Mouse (Mus musculus) liver, embryonic 13.5 days (tissue): ENCODE measurements around the gene Trim52. TPM values are rescaled to one million over a fixed set of nuclear protein-coding genes. Genes with fewer than 3 reads are reported as not detected.

Experiments used
- ATAC-seq: fragments of 200-750 bp; cut with Nextera tagmentation; 2 replicates; pipeline ENCODE4 v1.8.0; 2017; ENCODE audit warnings: low read depth, mild to moderate bottlenecking, moderate number of reproducible peaks, moderate library complexity
- DNase-seq: peaks from one replicate; pipeline ENCODE4 v3.0.0; 2022
- H3K27ac ChIP-seq: fragments of 300-500 bp; sonication (generic); 2 replicates; pipeline ENCODE4 v1.5.1; 2015; ENCODE audit warnings: moderate library complexity, mild to moderate bottlenecking, inconsistent platforms
- H3K27me3 ChIP-seq: fragments of 300-500 bp; sonication (generic); 2 replicates; pipeline ENCODE4 v1.6.1; 2015; ENCODE audit warnings: mild to moderate bottlenecking, inconsistent platforms
- H3K36me3 ChIP-seq: fragments of 300-500 bp; sonication (generic); 2 replicates; pipeline ENCODE4 v1.6.1; 2015; ENCODE audit warnings: mild to moderate bottlenecking, inconsistent platforms
- H3K4me1 ChIP-seq: fragments of 300-500 bp; sonication (generic); replicated peaks from 2 replicates; pipeline ENCODE4 v1.6.1; 2015; ENCODE audit warnings: inconsistent platforms
- H3K4me2 ChIP-seq: fragments of 300-500 bp; sonication (generic); 2 replicates; pipeline ENCODE4 v1.6.1; 2015; ENCODE audit warnings: inconsistent platforms, mild to moderate bottlenecking, moderate library complexity
- H3K4me3 ChIP-seq: fragments of 300-500 bp; sonication (generic); replicated peaks from 2 replicates; pipeline ENCODE4 v1.5.1; 2015; ENCODE audit warnings: mild to moderate bottlenecking, inconsistent platforms
- H3K9ac ChIP-seq: fragments of 300-500 bp; sonication (generic); 2 replicates; pipeline ENCODE4 v1.6.1; 2015; ENCODE audit warnings: mild to moderate bottlenecking, inconsistent platforms
- H3K9me3 ChIP-seq: fragments of 300-500 bp; sonication (generic); replicated peaks from 2 replicates; pipeline ENCODE4 v1.6.1; 2016; ENCODE audit warnings: inconsistent platforms
- WGBS: fragments of 180-500 bp; shearing (Covaris S2); methylation state at CpG from one replicate; pipeline ENCODE4 v1.1.7; 2015; ENCODE audit not compliant: insufficient replicate concordance; 5-methylcytosine and 5-hydroxymethylcytosine counted together
- polyA plus RNA-seq: library from polyadenylated mRNA; unstranded; fragments of >200 nt; fragmentation: Nextera tagmentation; extraction: Ambion mirVana; gene quantifications from 2 replicates; pipeline ENCODE4 v1.2.1, GENCODE M21; 2015

Trim52 gene
- polyA plus RNA-seq = not detected in 2 replicates

- Histone ChIP-seq H3K4me1 (no peaks in the 10 kb centered on the region), H3K36me3 (no peaks in the 10 kb centered on the region), H3K27me3 (no peaks in the 10 kb centered on the region), H3K4me2 (no peak within 1 kb of the TSS), H3K9ac (no peak within 1 kb of the TSS), H3K27ac (no peak within 1 kb of the TSS), H3K4me3 (no peak within 1 kb of the TSS), H3K9me3 (peaks cover 9% of the 10 kb centered on the region; the same call in 1 of the 2 replicates)
- WGBS = 80% methylated on average over 21 of the region's 21 CpGs
- no peak for ATAC-seq
- no peak for DNase-seq
These were observed at the start of gene Trim52 for GRCm38 (mm10) chr14:106105980-106106379. TSS of gene Trim52 (plus strand) at chr14:106106198.

GRCm38 (mm10) chr14:106072608-106073007 is 33.4 kb upstream of the Trim52 start:
- DNase-seq = no peak
- no peaks in the 10 kb centered on the region for H3K27me3 ChIP-seq
- H3K9ac ChIP-seq = no peak overlapping the region
- H3K4me2 ChIP-seq = no peak overlapping the region
- no peaks in the 10 kb centered on the region for H3K36me3 ChIP-seq
- no peaks in the 10 kb centered on the region for H3K9me3 ChIP-seq
- no peak for ATAC-seq
- no peak overlapping the region for H3K27ac ChIP-seq
- H3K4me1 ChIP-seq = no peaks in the 10 kb centered on the region
- no peak overlapping the region for H3K4me3 ChIP-seq
- WGBS = 45% methylated on average over 1 of the region's 1 CpGs

DNA sequence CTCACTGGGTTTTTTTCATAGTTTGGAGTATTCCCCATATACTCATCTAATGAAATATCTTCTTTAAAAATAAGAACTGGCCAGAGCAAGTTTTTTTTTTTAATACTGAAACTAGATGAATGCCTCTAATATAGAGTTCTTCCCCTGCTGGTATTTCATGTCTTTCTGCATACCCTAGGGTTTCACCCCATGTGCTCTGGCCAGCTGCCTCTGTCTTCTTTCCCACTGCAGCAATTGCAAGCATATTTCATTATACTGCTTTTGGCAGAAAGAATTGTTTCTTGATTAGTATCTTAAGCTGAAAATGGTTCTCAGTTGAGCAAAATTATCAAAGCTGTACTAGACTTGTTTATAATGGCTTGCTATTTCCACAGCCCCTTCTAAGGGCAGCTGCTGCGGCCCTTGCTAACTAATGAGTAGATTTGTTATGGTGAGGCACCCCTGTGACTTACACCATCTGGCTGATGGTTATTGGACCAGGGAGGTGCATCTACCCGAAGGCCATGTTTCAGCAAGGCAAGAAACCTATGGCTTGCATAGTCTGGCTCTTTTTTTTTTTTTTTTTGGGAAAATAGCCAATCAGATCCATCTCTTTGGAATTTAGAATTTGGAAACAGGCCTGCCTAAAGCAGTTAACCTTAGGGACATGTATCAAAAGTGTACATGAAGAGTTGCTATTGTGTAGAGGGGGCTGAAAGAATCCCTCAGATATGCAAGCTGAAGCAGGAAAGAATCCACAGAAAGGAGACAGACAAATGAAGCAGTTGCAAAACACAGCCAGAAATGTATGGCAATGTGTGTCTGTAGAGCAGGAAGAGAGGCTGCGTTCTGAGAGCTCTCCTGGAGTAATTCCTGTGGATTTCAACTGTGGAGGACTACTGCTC is 30.6 kb upstream of the Trim52 start:
- Histone ChIP-seq H3K9ac (no peak overlapping the region), H3K27me3 (no peaks in the 10 kb centered on the region), H3K36me3 (no peaks in the 10 kb centered on the region), H3K9me3 (no peaks in the 10 kb centered on the region), H3K4me2 (no peak overlapping the region), H3K4me1 (no peaks in the 10 kb centered on the region), H3K4me3 (no peak overlapping the region), H3K27ac (no peak overlapping the region)
- 52% methylated on average over 3 of the region's 3 CpGs for WGBS
- ATAC-seq = no peak
- DNase-seq = no peak

- no peak overlapping the region for H3K4me2 ChIP-seq
- H3K9me3 ChIP-seq = no peaks in the 10 kb centered on the region
- H3K36me3 ChIP-seq = no peaks in the 10 kb centered on the region
- no peaks in the 10 kb centered on the region for H3K4me1 ChIP-seq
- H3K27me3 ChIP-seq = no peaks in the 10 kb centered on the region
- no peak overlapping the region for H3K4me3 ChIP-seq
- no peak overlapping the region for H3K27ac ChIP-seq
- DNase-seq = no peak
- no peak overlapping the region for H3K9ac ChIP-seq
- 56% methylated on average over 13 of the region's 13 CpGs for WGBS
- no peak for ATAC-seq
These were observed 17.4 kb upstream of the Trim52 start for GRCm38 (mm10) chr14:106088480-106089037.

- Histone ChIP-seq H3K9ac (no peak overlapping the region), H3K36me3 (no peaks in the 10 kb centered on the region), H3K9me3 (no peaks in the 10 kb centered on the region), H3K27me3 (no peaks in the 10 kb centered on the region), H3K4me1 (no peaks in the 10 kb centered on the region), H3K4me2 (no peak overlapping the region), H3K4me3 (no peak overlapping the region), H3K27ac (no peak overlapping the region)
- DNase-seq = no peak
- 64% methylated on average over 4 of the region's 4 CpGs for WGBS
- no peak for ATAC-seq
These were observed 9.2 kb upstream of the Trim52 start for GRCm38 (mm10) chr14:106096816-106097215.

DNA sequence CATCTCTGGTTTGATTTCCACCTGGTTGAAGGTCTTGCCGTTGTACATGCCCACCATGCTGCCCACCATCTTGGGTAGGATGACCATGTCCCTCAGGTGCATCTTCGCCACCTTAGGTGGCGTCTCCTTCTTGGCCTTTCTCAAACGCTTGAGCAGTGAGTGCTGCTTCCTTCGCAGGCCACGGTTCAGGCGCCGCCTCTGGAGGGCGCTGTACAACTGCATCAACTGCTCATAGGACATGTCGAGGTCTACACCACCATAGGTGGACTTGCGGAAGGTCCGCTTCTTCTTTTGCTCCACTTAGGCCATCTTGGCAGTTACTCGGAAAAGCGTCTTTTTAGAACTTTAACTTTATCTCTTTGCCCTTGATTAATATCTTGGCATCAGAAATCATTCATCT is 5.1 kb upstream of the Trim52 start:
- H3K27ac ChIP-seq = no peak overlapping the region
- H3K4me3 ChIP-seq = no peak overlapping the region
- no peaks in the 10 kb centered on the region for H3K27me3 ChIP-seq
- H3K9me3 ChIP-seq = 0 out of 2 replicates have a peak, but pooled peaks cover under 1% of the 10 kb centered on the region
- no peaks in the 10 kb centered on the region for H3K36me3 ChIP-seq
- no peak overlapping the region for H3K4me2 ChIP-seq
- no peak for ATAC-seq
- H3K4me1 ChIP-seq = no peaks in the 10 kb centered on the region
- no peak overlapping the region for H3K9ac ChIP-seq
- no peak for DNase-seq
- 82% methylated on average over 14 of the region's 14 CpGs for WGBS

- Histone ChIP-seq H3K27me3 (no peaks in the 10 kb centered on the region), H3K4me3 (no peak overlapping the region), H3K4me1 (no peaks in the 10 kb centered on the region), H3K4me2 (no peak overlapping the region), H3K9ac (no peak overlapping the region), H3K36me3 (no peaks in the 10 kb centered on the region), H3K9me3 (peaks cover 9% of the 10 kb centered on the region; the same call in 1 of the 2 replicates), H3K27ac (no peak overlapping the region)
- DNase-seq (no peak), ATAC-seq (no peak)
- WGBS = 94% methylated on average over 22 of the region's 22 CpGs
These were observed 427 bp downstream of the Trim52 start for GRCm38 (mm10) chr14:106106425-106106824.

- Histone ChIP-seq H3K4me3 (no peak overlapping the region), H3K4me1 (no peaks in the 10 kb centered on the region), H3K9me3 (no peaks in the 10 kb centered on the region), H3K9ac (no peak overlapping the region), H3K36me3 (no peaks in the 10 kb centered on the region), H3K4me2 (no peak overlapping the region), H3K27me3 (no peaks in the 10 kb centered on the region), H3K27ac (no peak overlapping the region)
- ATAC-seq (no peak), DNase-seq (no peak)
- 48% methylated on average over 2 of the region's 2 CpGs for WGBS
These were observed 13.4 kb downstream of the Trim52 start for GRCm38 (mm10) chr14:106119371-106119770.

- DNase-seq (no peak), ATAC-seq (no peak)
- Histone ChIP-seq H3K27ac (no peak overlapping the region), H3K9me3 (0 out of 2 replicates have a peak, but pooled peaks cover 4% of the 10 kb centered on the region), H3K4me2 (no peak overlapping the region), H3K27me3 (no peaks in the 10 kb centered on the region), H3K4me3 (no peak overlapping the region), H3K9ac (no peak overlapping the region), H3K36me3 (no peaks in the 10 kb centered on the region), H3K4me1 (no peaks in the 10 kb centered on the region)
These were observed 30.3 kb downstream of the Trim52 start for GRCm38 (mm10) chr14:106136272-106136671.

GRCm38 (mm10) chr14:106151188-106151587 is 45.2 kb downstream of the Trim52 start:
- no peak overlapping the region for H3K9ac ChIP-seq
- no peaks in the 10 kb centered on the region for H3K4me1 ChIP-seq
- H3K9me3 ChIP-seq = no peaks in the 10 kb centered on the region
- no peaks in the 10 kb centered on the region for H3K27me3 ChIP-seq
- WGBS = 52% methylated on average over 2 of the region's 2 CpGs
- ATAC-seq = no peak
- no peak for DNase-seq
- H3K27ac ChIP-seq = no peak overlapping the region
- H3K4me2 ChIP-seq = no peak overlapping the region
- H3K36me3 ChIP-seq = no peaks in the 10 kb centered on the region
- no peak overlapping the region for H3K4me3 ChIP-seq

GRCm38 (mm10) chr14:106154879-106155576 is 49.0 kb downstream of the Trim52 start:
- WGBS = 65% methylated on average over 7 of the region's 7 CpGs
- no peak overlapping the region for H3K27ac ChIP-seq
- H3K4me3 ChIP-seq = no peak overlapping the region
- no peaks in the 10 kb centered on the region for H3K9me3 ChIP-seq
- no peaks in the 10 kb centered on the region for H3K27me3 ChIP-seq
- no peaks in the 10 kb centered on the region for H3K36me3 ChIP-seq
- H3K4me1 ChIP-seq = no peaks in the 10 kb centered on the region
- DNase-seq (no peak), ATAC-seq (no peak)
- H3K9ac ChIP-seq = no peak overlapping the region
- H3K4me2 ChIP-seq = no peak overlapping the region
